Mouse (Mus musculus) hindbrain, embryonic 11.5 days (tissue): ENCODE measurements around the gene Txnrd1. TPM values are rescaled to one million over a fixed set of nuclear protein-coding genes. Genes with fewer than 3 reads are reported as not detected.

Experiments
- ATAC-seq: fragments of 200-750 bp; cut with Nextera tagmentation; 2 replicates; pipeline ENCODE4 v1.8.0; 2017; ENCODE audit warnings: mild to moderate bottlenecking, moderate TSS enrichment, moderate library complexity; ENCODE audit not compliant: low FRiP score
- DNase-seq: peaks from one replicate; pipeline ENCODE4 v3.0.0-alpha.2; 2015; ENCODE audit warnings: low spot score
- H3K27ac ChIP-seq: fragments of 300-500 bp; sonication (generic); 2 replicates; pipeline ENCODE4 v1.5.1; 2014; ENCODE audit warnings: mild to moderate bottlenecking, low read depth, low read length
- H3K27me3 ChIP-seq: fragments of 300-500 bp; sonication (generic); 2 replicates; pipeline ENCODE4 v1.6.1; 2014; ENCODE audit warnings: mild to moderate bottlenecking, low read length, moderate library complexity, mixed read lengths; ENCODE audit not compliant: control insufficient read depth, insufficient read depth
- H3K36me3 ChIP-seq: fragments of 300-500 bp; sonication (generic); 2 replicates; pipeline ENCODE4 v1.6.1; 2014; ENCODE audit warnings: mild to moderate bottlenecking, low read length, moderate library complexity, mixed read lengths; ENCODE audit not compliant: control insufficient read depth, insufficient read depth
- H3K4me1 ChIP-seq: fragments of 300-500 bp; sonication (generic); replicated peaks from 2 replicates; pipeline ENCODE4 v1.6.1; 2014; ENCODE audit warnings: low read length, mixed read lengths; ENCODE audit not compliant: control insufficient read depth, insufficient read depth
- H3K4me2 ChIP-seq: fragments of 300-500 bp; sonication (generic); replicated peaks from 2 replicates; pipeline ENCODE4 v1.6.1; 2014; ENCODE audit warnings: mild to moderate bottlenecking, low read depth, low read length
- H3K4me3 ChIP-seq: fragments of 300-500 bp; sonication (generic); 2 replicates; pipeline ENCODE4 v1.5.1; 2014; ENCODE audit warnings: low read depth, low read length
- H3K9ac ChIP-seq: fragments of 300-500 bp; sonication (generic); 2 replicates; pipeline ENCODE4 v1.6.1; 2014; ENCODE audit warnings: low read depth, low read length
- H3K9me3 ChIP-seq: fragments of 300-500 bp; sonication (generic); 2 replicates; pipeline ENCODE4 v1.6.1; 2016; ENCODE audit warnings: low read length; ENCODE audit not compliant: control insufficient read depth
- WGBS: fragments of 180-500 bp; shearing (Covaris S2); extraction: QIAGEN DNeasy Blood & Tissue Kit; methylation state at CpG from one replicate; pipeline ENCODE4 v1.1.7; 2014; 5-methylcytosine and 5-hydroxymethylcytosine counted together
- polyA plus RNA-seq: library from polyadenylated mRNA; unstranded; fragments of >200 nt; fragmentation: Nextera tagmentation; extraction: Ambion mirVana; gene quantifications from 2 replicates; pipeline ENCODE4 v1.2.1, GENCODE M21; 2014

Gene Txnrd1
- polyA plus RNA-seq, 1 experiment from 2014 or later = 170 TPM

- DNase-seq (no peak), ATAC-seq (no peak)
- Histone ChIP-seq H3K4me2 (no peak within 1 kb of the TSS), H3K36me3 (peaks cover 4% of the 10 kb centered on the region; the same call in 1 of the 2 replicates), H3K4me1 (no peaks in the 10 kb centered on the region), H3K27ac (no peak within 1 kb of the TSS), H3K9ac (no peak within 1 kb of the TSS), H3K4me3 (no peak within 1 kb of the TSS), H3K27me3 (no peaks in the 10 kb centered on the region), H3K9me3 (no peaks in the 10 kb centered on the region)
- 58% methylated on average over 9 of the region's 9 CpGs for WGBS
These were observed 32.6 kb downstream of the Txnrd1 start, which contains the start of gene Eid3 for GRCm38 (mm10) chr10:82866356-82866755. Gene Eid3, plus strand, starts transcription at chr10:82866626.

- H3K9ac ChIP-seq = no peak overlapping the region
- H3K9me3 ChIP-seq = no peaks in the 10 kb centered on the region
- H3K4me2 ChIP-seq = no peak overlapping the region
- no peaks in the 10 kb centered on the region for H3K4me1 ChIP-seq
- no peaks in the 10 kb centered on the region for H3K27me3 ChIP-seq
- H3K27ac ChIP-seq = no peak overlapping the region
- ATAC-seq (no peak), DNase-seq (no peak)
- H3K36me3 ChIP-seq = peaks cover 4% of the 10 kb centered on the region; the same call in 1 of the 2 replicates
- WGBS = 91% methylated on average over 18 of the region's 18 CpGs
- H3K4me3 ChIP-seq = no peak overlapping the region
These were observed 33.1 kb downstream of the Txnrd1 start for GRCm38 (mm10) chr10:82866832-82867231.

- H3K4me3 ChIP-seq = no peak overlapping the region
- H3K9me3 ChIP-seq = no peaks in the 10 kb centered on the region
- peaks cover 4% of the 10 kb centered on the region; the same call in 1 of the 2 replicates for H3K36me3 ChIP-seq
- no peak overlapping the region for H3K4me2 ChIP-seq
- DNase-seq (no peak), ATAC-seq (no peak)
- no peaks in the 10 kb centered on the region for H3K27me3 ChIP-seq
- WGBS = 84% methylated on average over 6 of the region's 6 CpGs
- no peak overlapping the region for H3K9ac ChIP-seq
- H3K4me1 ChIP-seq = no peaks in the 10 kb centered on the region
- H3K27ac ChIP-seq = no peak overlapping the region
These were observed 34.8 kb downstream of the Txnrd1 start for GRCm38 (mm10) chr10:82868418-82869086.

- 93% methylated on average over 10 of the region's 10 CpGs for WGBS
- Histone ChIP-seq H3K4me2 (no peak overlapping the region), H3K9me3 (no peaks in the 10 kb centered on the region), H3K4me3 (no peak overlapping the region), H3K27me3 (no peaks in the 10 kb centered on the region), H3K4me1 (no peaks in the 10 kb centered on the region), H3K9ac (no peak overlapping the region), H3K36me3 (peaks cover 13% of the 10 kb centered on the region), H3K27ac (no peak overlapping the region)
- DNase-seq = no peak
- ATAC-seq = no peak
These were observed 41.7 kb downstream of the Txnrd1 start for GRCm38 (mm10) chr10:82875446-82875845.

DNA sequence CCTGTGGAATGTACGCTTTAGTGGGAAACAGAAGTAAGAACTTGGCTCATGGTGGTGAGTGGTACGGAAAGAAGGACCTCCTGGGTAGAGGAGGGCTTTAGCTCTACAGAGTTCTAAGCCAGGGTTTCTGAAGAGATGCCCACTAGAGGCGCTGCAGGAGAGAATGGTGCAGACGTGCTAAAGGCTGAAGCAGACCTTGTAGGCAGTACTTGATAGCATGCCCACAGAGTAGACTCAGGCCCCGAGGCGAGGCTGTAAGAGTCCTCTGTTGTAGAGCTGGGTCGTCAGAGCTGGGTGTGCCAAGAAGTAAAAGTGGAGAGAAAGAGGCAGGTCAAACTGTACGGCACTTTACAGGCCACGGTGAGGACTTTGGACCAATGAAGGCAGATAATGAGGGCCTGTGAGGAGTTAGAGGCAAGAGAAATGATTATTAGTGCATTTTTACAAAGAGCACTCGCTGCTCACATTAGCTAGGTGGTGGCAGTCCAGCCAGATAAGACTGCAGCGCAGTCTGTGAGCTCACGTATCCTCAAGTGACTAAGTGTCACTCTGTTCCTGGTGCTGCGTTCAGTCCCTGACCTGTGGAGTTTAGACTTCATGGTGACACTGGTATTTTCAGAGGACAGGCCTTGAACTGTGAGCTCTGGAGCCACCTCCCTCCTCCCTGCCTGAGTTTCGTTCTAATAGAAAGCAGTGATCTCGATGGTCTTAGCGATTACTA lies 42.5 kb downstream of the Txnrd1 start:
- H3K4me1 ChIP-seq = no peaks in the 10 kb centered on the region
- no peak overlapping the region for H3K9ac ChIP-seq
- H3K36me3 ChIP-seq = peaks cover 13% of the 10 kb centered on the region
- no peaks in the 10 kb centered on the region for H3K27me3 ChIP-seq
- no peak overlapping the region for H3K27ac ChIP-seq
- ATAC-seq (no peak; the same call in 1 of the 2 replicates), DNase-seq (no peak)
- H3K4me2 ChIP-seq = no peak overlapping the region
- H3K4me3 ChIP-seq = no peak overlapping the region
- H3K9me3 ChIP-seq = no peaks in the 10 kb centered on the region
- 87% methylated on average over 16 of the region's 16 CpGs for WGBS

DNA sequence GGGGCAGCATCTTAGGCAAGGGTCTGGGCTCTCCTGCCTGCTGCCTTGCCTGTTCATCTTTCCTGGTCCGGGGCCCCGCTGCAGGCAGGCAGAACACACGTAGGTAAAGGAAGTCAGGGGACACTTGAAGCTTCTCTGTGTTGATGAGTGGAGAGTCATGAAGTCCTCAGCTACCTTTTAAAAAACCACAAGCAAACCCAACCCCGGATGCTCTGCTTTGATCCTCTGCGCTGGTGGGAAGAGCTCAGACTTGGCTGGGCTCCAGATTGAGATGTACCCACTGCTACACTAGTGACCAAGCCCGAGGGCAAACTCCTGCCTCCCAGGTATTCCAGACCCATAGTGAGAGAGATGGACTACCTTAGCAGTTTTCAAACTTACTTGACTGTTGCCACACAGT lies 53.6 kb downstream of the Txnrd1 start:
- no peak for ATAC-seq
- Histone ChIP-seq H3K9ac (no peak overlapping the region), H3K4me2 (no peak overlapping the region), H3K27me3 (no peaks in the 10 kb centered on the region), H3K4me1 (no peaks in the 10 kb centered on the region), H3K27ac (no peak overlapping the region), H3K4me3 (no peak overlapping the region), H3K36me3 (peaks cover 10% of the 10 kb centered on the region; the same call in 1 of the 2 replicates), H3K9me3 (no peaks in the 10 kb centered on the region)
- DNase-seq = no peak
- WGBS = 95% methylated on average over 6 of the region's 6 CpGs

- Histone ChIP-seq H3K4me2 (no peak overlapping the region), H3K36me3 (peaks cover 10% of the 10 kb centered on the region; the same call in 1 of the 2 replicates), H3K27ac (no peak overlapping the region), H3K4me3 (no peak overlapping the region), H3K27me3 (no peaks in the 10 kb centered on the region), H3K4me1 (no peaks in the 10 kb centered on the region), H3K9me3 (no peaks in the 10 kb centered on the region), H3K9ac (no peak overlapping the region)
- no peak for ATAC-seq
- WGBS = 88% methylated on average over 8 of the region's 8 CpGs
- DNase-seq = no peak
These were observed 54.8 kb downstream of the Txnrd1 start for GRCm38 (mm10) chr10:82888576-82888975.

DNA sequence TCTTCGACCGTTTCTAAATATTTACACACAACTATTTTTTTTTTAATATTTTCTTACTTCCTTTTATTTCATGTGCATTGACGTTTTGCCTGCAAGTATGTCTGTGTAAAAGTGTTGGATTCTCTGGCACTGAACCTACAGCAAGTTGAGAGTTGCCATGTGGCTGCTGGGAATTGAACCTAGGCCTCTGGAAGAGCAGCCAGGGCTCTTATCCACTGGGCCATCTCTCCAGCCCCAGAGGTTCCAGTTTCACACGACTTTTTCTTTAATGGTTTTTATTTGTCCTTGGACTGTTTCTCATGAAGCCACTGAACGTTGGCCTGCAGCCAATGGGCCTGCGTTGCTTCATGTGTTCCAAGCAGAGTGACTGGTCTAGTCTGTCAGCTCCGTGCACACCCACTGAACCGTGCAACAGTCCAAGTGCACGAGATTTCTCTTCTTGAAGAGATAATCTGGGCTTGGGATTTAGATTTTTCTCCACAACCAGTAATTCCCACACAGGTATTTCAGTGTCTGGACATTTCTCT lies 55.8 kb downstream of the Txnrd1 start:
- no peak for ATAC-seq
- WGBS = 91% methylated on average over 9 of the region's 9 CpGs
- DNase-seq = no peak

More for the DNA sequence above, 55.8 kb downstream of the Txnrd1 start:
- no peak overlapping the region for H3K4me2 ChIP-seq
- H3K9ac ChIP-seq = no peak overlapping the region
- no peak overlapping the region for H3K27ac ChIP-seq
- peaks cover 10% of the 10 kb centered on the region; the same call in 1 of the 2 replicates for H3K36me3 ChIP-seq
- H3K4me3 ChIP-seq = no peak overlapping the region
- H3K27me3 ChIP-seq = no peaks in the 10 kb centered on the region
- H3K4me1 ChIP-seq = no peaks in the 10 kb centered on the region
- no peaks in the 10 kb centered on the region for H3K9me3 ChIP-seq
